Mouse (Mus musculus) forebrain, embryonic 10.5 days (tissue): ENCODE measurements around the gene Gfra4. TPM values are rescaled to one million over a fixed set of nuclear protein-coding genes. Genes with fewer than 3 reads are reported as not detected.

Experiments
- DNase-seq: peaks from one replicate; pipeline ENCODE4 v3.0.0-alpha.2; 2017; ENCODE audit warnings: low spot score; ENCODE audit errors: extremely low spot score
- H3K27ac ChIP-seq: fragments of 300-500 bp; sonication (generic); 2 replicates; pipeline ENCODE4 v1.5.1; 2016; ENCODE audit warnings: mild to moderate bottlenecking
- H3K27me3 ChIP-seq: fragments of 300-500 bp; sonication (generic); 2 replicates; pipeline ENCODE4 v1.6.1; 2016; ENCODE audit warnings: mild to moderate bottlenecking; ENCODE audit not compliant: poor library complexity, severe bottlenecking
- H3K36me3 ChIP-seq: fragments of 300-500 bp; sonication (generic); replicated peaks from 2 replicates; pipeline ENCODE4 v1.6.1; 2016; ENCODE audit warnings: mild to moderate bottlenecking, moderate library complexity
- H3K4me1 ChIP-seq: fragments of 300-500 bp; sonication (generic); 2 replicates; pipeline ENCODE4 v1.6.1; 2016
- H3K4me3 ChIP-seq: fragments of 300-500 bp; sonication (generic); 2 replicates; pipeline ENCODE4 v1.5.1; 2016; ENCODE audit warnings: mild to moderate bottlenecking, moderate library complexity
- H3K9me3 ChIP-seq: fragments of 300-500 bp; sonication (generic); 2 replicates; pipeline ENCODE4 v1.6.1; 2016; ENCODE audit warnings: mild to moderate bottlenecking, moderate library complexity
- WGBS: fragments of 180-500 bp; shearing (Covaris S2); methylation state at CpG from one replicate; pipeline ENCODE4 v1.1.7; 2016; 5-methylcytosine and 5-hydroxymethylcytosine counted together
- polyA plus RNA-seq: library from polyadenylated mRNA; unstranded; fragments of >200 nt; fragmentation: Nextera tagmentation; extraction: Ambion mirVana; gene quantifications from 2 replicates; pipeline ENCODE4 v1.2.1, GENCODE M21; 2016

Gfra4 gene
- polyA plus RNA-seq = 3.1 and 3.3 TPM in 2 replicates

DNA sequence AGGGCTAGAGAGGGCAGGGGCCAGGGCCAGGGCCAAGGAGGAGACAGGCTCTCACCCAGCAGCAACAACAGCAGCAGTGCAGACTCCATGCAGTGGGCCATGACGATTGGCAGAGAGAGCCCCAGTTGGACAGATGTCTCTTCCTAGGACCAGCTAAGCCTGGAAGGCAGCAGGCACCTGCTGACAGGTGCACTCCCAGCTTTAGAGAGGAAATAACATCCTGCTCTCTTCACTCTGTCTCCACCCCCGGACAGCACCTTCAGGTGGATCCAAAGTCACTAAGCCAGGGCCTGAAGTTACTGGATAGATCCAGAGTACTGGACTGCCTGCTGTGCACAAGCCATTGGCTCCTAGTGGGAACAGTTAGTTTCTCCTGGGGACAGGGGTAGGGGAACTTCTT is at the start of gene Gfra4:
Gfra4 (minus strand) TSS at position 101 of the 400 bp plus-strand sequence.
- Histone ChIP-seq H3K4me3 (no peak within 1 kb of the TSS), H3K36me3 (no peaks in the 10 kb centered on the region), H3K27me3 (peaks cover 64% of the 10 kb centered on the region), H3K27ac (no peak within 1 kb of the TSS), H3K4me1 (peaks cover 21% of the 10 kb centered on the region), H3K9me3 (no peaks in the 10 kb centered on the region)
- 77% methylated on average over 2 of the region's 2 CpGs for WGBS
- no peak for DNase-seq

DNA sequence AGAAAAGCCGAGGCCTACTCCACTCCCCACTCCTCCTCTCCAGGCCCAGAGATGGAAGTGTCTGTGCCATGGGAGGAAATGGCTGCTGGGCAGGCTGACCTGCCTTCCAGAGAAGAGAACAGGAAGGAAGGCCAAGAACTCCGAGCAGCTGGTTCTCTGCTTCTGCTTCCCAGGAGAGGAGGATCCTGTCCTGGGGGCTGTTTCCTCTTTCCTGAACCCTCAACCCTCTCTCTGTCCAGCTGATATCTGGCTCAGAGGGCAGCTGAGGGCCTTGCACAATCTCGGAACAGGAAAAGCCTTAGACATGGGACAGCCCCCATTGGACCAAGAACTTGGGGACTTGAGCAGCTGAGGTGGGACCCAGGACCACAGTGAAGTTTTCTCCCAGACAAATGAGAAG is 48.0 kb upstream of the Gfra4 start:
- Histone ChIP-seq H3K36me3 (no peaks in the 10 kb centered on the region), H3K27me3 (no peaks in the 10 kb centered on the region), H3K9me3 (no peaks in the 10 kb centered on the region), H3K4me3 (no peak overlapping the region), H3K27ac (no peak overlapping the region), H3K4me1 (peaks cover 2% of the 10 kb centered on the region)
- WGBS = 84% methylated on average over 3 of the region's 3 CpGs
- no peak for DNase-seq

DNA sequence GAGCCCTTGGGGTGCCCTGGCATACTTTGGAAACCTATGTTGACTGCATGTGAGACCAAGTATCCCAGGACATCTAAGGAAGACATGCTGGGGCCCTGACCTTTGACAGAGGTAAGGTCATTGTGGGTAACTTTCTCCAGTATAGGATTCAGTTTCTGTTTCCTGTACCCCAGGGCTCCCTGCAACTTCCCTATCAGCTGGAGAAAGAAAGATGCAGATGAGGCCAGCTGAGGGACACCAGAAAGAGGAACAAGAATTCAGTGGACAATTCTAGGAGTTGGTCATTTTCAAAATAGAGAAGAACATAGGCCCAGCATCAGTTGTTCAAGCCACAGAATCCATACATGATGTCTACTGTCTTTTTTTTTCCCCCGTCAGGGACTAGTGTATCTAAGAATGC is 46.7 kb upstream of the Gfra4 start:
- Histone ChIP-seq H3K4me3 (no peak overlapping the region), H3K27me3 (no peaks in the 10 kb centered on the region), H3K27ac (no peak overlapping the region), H3K9me3 (no peaks in the 10 kb centered on the region), H3K36me3 (no peaks in the 10 kb centered on the region), H3K4me1 (no peaks in the 10 kb centered on the region)
- DNase-seq = no peak
- 82% methylated on average over 1 of the region's 1 CpGs for WGBS

DNA sequence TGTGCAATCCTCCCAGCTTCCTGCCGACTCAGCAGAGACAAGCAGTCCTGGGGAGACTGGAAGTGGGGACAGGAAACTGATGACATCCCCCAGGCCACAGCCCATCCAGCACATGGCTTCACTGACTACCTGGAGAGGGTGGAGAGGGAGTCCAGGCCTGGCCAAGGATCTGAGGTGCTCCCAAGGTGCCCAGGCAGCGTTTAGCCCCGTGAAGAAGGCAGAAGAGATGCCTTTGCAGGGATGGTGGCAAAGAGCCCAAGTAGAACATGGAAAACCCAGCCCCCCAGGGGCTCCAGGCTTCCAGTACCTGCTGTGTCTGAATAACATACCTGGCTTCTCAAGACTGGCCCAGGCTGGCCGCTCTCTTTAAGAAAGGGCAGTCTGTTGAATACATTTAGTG is 45.7 kb upstream of the Gfra4 start:
- no peaks in the 10 kb centered on the region for H3K4me1 ChIP-seq
- WGBS = 82% methylated on average over 4 of the region's 4 CpGs
- DNase-seq = no peak
- no peaks in the 10 kb centered on the region for H3K27me3 ChIP-seq
- H3K36me3 ChIP-seq = no peaks in the 10 kb centered on the region
- H3K4me3 ChIP-seq = no peak overlapping the region
- no peak overlapping the region for H3K27ac ChIP-seq
- no peaks in the 10 kb centered on the region for H3K9me3 ChIP-seq

DNA sequence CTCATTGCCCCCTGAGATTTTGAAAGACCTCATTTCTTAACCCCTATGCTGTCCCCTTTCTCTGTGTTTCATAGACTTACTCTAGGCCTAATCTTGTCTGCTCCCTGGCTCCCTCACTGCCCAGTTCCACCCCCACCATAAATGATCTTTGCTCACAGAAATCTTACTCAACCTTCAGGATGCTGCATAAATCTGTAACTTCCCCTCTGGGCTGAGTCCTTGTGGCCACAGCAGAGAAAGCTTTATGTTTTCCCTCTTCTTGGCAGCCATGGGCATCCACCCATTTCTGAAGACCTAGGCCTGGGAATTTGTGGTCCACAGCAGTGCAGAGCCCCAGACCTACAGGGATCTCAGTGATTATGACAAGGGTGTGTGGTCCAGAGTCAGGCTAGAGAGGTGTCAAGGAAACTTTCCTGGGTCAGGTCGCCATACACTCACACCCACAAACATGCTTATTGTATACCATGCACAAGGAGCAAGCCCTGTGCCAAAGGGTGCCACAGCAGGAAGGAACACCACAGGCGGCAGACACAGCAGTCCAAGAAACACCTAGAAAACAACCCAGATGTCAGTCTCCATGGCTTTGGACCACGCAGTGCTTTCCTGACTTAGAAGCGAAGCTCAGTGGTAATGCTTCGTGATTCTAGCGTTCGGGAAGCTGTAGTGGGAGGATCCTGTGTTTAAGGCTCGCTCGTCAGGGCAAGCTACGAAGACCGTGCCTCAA is 43.9 kb upstream of the Gfra4 start, which contains the start of gene Siglec1:
Siglec1 (minus strand) TSS at position 99 of the 724 bp plus-strand sequence.
- Histone ChIP-seq H3K9me3 (no peaks in the 10 kb centered on the region), H3K4me1 (no peaks in the 10 kb centered on the region), H3K36me3 (no peaks in the 10 kb centered on the region), H3K27ac (no peak within 1 kb of the TSS), H3K27me3 (no peaks in the 10 kb centered on the region), H3K4me3 (no peak within 1 kb of the TSS)
- WGBS = 90% methylated on average over 11 of the region's 11 CpGs
- no peak for DNase-seq

DNA sequence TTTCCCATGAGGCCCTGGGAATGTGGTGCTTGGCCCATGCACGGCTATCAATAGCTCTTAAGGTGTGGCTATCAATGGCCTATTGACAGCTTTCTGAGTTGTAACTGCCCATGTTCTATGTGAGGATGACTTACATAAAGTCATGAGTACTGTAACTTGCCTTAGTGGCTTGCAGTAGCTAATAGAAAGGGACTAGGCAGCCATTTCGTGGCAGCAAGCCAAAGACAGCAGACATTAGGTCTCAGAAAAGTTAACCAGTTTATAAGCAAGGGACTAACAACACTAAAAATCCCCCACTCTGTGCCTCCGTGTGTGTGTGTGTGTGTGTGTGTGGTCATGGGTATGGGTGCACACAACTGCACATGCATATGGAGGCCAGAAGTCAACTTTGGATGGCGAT is 41.3 kb upstream of the Gfra4 start:
- Histone ChIP-seq H3K9me3 (no peaks in the 10 kb centered on the region), H3K36me3 (no peaks in the 10 kb centered on the region), H3K4me1 (no peaks in the 10 kb centered on the region), H3K27me3 (no peaks in the 10 kb centered on the region), H3K27ac (no peak overlapping the region), H3K4me3 (no peak overlapping the region)
- WGBS = 83% methylated on average over 4 of the region's 4 CpGs
- no peak for DNase-seq

DNA sequence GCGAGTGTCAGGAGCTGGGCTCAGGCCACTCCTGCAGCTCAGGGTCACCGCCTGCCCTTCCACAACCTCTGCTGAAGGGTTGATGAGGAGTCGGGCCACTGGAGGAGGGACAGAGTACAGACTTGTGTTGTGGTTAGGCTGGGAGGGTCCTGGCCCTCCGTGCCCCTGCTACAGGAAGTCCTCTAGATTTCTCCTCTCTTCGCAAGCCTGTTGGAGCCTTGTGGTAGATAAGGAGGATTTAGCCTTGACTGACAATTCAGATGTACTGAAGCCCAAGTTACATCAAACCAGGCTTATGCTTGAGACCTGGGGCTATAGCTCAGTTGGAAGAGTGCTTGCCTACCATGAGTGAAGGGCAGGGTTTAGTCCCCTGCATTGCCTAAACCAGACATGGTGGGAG is 37.6 kb upstream of the Gfra4 start:
- WGBS = 78% methylated on average over 5 of the region's 5 CpGs
- no peaks in the 10 kb centered on the region for H3K9me3 ChIP-seq
- H3K27me3 ChIP-seq = no peaks in the 10 kb centered on the region
- H3K4me1 ChIP-seq = peaks cover 5% of the 10 kb centered on the region
- no peak overlapping the region for H3K4me3 ChIP-seq
- no peaks in the 10 kb centered on the region for H3K36me3 ChIP-seq
- DNase-seq = no peak
- no peak overlapping the region for H3K27ac ChIP-seq

DNA sequence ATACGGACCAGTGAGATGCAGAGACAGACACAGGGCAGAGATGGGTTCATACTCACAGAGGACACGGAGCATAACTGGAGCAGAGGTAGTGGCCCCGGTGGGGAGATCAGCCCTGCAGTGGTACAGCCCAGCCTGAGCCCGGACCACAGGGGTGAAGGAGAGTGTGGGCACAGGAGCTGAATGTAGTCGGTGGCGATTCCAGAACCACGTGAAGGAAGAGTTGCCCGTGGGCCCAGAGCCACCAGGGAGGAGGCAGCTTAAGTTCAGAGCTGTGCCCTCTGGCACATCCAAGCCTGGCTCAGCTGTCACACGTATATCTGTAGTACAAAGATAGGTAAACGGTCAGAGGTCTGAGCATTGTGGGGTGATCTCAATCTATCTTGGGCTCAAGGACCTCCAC is 29.6 kb upstream of the Gfra4 start:
- DNase-seq = no peak
- WGBS = 89% methylated on average over 10 of the region's 10 CpGs
- H3K27ac ChIP-seq = no peak overlapping the region
- no peaks in the 10 kb centered on the region for H3K9me3 ChIP-seq
- no peak overlapping the region for H3K4me3 ChIP-seq
- H3K27me3 ChIP-seq = 0 out of 2 replicates have a peak, but pooled peaks cover 6% of the 10 kb centered on the region
- H3K4me1 ChIP-seq = peaks cover 12% of the 10 kb centered on the region
- H3K36me3 ChIP-seq = no peaks in the 10 kb centered on the region

DNA sequence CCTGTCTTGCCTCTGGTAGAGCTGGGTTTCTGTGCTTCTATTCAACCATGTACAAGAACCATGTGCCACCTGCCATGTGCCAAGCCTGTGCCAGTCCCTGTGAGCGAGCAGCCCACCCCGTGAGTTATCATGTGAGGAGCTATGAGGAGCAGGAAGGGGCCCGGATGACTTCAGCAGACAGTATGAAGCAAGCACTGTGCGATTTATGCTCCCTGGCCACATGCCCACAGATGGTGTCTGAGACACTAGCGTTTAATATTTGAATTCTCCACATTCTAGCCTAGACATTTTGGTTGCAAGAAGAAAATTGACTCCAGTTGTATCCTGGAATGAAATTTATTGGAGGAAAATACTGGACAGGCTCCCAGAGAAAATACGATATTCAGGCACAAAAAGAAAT is 24.6 kb upstream of the Gfra4 start:
- 87% methylated on average over 6 of the region's 6 CpGs for WGBS
- peaks cover 11% of the 10 kb centered on the region for H3K4me1 ChIP-seq
- H3K27ac ChIP-seq = no peak overlapping the region
- no peak for DNase-seq
- no peaks in the 10 kb centered on the region for H3K36me3 ChIP-seq
- H3K9me3 ChIP-seq = no peaks in the 10 kb centered on the region
- peaks cover 39% of the 10 kb centered on the region for H3K27me3 ChIP-seq
- H3K4me3 ChIP-seq = no peak overlapping the region

DNA sequence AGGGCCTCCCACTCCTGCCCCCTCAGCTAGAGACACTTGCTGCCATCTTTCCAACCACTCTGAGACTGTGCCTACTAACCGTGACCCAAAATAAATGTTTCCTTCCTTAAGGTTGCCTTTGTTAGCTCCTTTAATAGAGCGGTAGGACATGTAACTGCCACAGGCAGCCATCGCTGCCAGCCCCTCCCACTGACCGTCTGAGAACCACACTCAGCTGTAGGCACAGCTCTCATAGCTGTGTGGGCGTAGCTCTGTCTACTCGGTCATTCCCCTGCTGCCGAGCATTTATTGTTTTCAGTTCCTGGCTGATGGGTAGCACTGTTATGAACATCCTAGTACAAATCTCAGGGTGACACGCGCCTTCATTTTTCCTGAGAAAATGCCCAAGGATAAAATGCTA is 23.5 kb upstream of the Gfra4 start:
- Histone ChIP-seq H3K27me3 (peaks cover 50% of the 10 kb centered on the region), H3K9me3 (no peaks in the 10 kb centered on the region), H3K4me1 (peaks cover 11% of the 10 kb centered on the region), H3K27ac (no peak overlapping the region), H3K36me3 (no peaks in the 10 kb centered on the region), H3K4me3 (no peak overlapping the region)
- 83% methylated on average over 9 of the region's 9 CpGs for WGBS
- no peak for DNase-seq

DNA sequence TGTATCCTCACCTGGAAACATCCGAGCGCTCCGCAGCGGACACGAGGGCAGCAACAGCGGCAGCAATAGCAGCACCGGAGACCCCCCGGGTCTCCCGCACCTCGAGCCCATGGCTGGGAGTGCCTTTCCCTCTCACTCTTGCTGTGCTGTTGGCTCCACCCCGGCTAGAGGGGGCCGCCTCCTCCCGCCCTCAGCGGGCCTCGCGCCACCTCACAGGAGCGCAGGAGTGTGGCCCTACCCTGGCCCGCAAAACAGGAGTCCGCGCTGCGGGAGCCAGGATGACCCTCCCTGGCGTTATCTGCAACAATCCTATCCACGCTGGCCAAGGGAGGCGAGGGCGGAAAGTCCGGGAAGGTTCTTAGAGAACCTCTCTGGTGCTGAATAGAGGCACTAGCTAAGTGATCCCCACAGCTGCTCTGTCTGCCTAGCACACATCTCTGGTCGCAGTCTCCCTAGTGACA is 20.5 kb upstream of the Gfra4 start, which contains the start of gene Adam33:
Adam33 (minus strand) TSS at position 411 of the 461 bp plus-strand sequence.
- Histone ChIP-seq H3K4me1 (peaks cover 24% of the 10 kb centered on the region), H3K27me3 (peaks cover 68% of the 10 kb centered on the region), H3K9me3 (no peaks in the 10 kb centered on the region), H3K27ac (no peak within 1 kb of the TSS; the same call in 1 of the 2 replicates), H3K4me3 (peak within 1 kb of the TSS; percentile 43), H3K36me3 (no peaks in the 10 kb centered on the region)
- no peak for DNase-seq
- 3% methylated on average over 22 of the region's 27 CpGs for WGBS

DNA sequence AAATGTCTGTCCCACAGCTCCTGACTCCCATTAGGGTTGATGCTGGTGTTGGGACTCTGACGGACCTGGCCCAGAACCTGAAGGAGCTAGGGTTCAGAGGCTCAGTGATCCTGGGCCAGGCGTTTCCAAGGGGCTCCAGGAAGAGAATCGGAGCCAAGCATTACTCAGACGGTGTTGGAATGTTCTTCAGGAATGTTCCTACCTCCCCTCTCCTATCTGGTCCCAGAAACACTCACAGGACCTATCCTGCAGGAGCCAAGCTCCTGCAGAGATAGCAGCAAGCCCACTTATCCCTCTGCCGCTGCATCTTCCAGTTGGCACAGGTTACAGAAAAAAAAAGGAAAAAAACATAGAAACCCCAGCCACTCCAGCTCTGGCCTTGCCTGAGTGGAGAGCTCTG is 18.7 kb upstream of the Gfra4 start:
- 0 out of 2 replicates have a peak overlapping the region, but pooled peaks have one; percentile 49 for H3K27ac ChIP-seq
- no peaks in the 10 kb centered on the region for H3K9me3 ChIP-seq
- no peak overlapping the region for H3K4me3 ChIP-seq
- H3K36me3 ChIP-seq = no peaks in the 10 kb centered on the region
- WGBS = 78% methylated on average over 5 of the region's 5 CpGs
- no peak for DNase-seq
- peaks cover 25% of the 10 kb centered on the region for H3K4me1 ChIP-seq
- peaks cover 86% of the 10 kb centered on the region for H3K27me3 ChIP-seq

DNA sequence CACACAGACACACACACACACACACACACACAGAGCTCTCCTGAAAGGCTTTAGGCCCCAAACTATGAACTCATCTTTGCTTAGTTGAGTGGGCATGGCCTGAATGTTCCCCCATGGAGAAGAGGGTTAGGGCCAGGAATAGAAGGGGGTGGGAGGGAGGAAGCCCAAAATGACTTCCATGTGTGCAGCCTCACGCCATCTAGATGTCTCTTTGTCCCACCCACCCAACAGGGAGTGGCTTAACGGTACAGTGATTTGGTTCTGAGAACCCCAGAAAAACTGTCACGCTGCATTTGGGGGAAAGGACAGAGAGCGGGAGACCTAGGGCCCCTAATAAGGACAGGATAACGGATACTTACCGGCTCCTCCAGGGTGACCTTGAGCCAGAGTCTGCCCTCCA is 17.9 kb upstream of the Gfra4 start:
- Histone ChIP-seq H3K4me3 (no peak overlapping the region), H3K9me3 (no peaks in the 10 kb centered on the region), H3K4me1 (peaks cover 33% of the 10 kb centered on the region), H3K27ac (peak overlapping the region; percentile 49; the same call in 1 of the 2 replicates), H3K27me3 (peaks cover 87% of the 10 kb centered on the region), H3K36me3 (no peaks in the 10 kb centered on the region)
- WGBS = 58% methylated on average over 6 of the region's 6 CpGs
- no peak for DNase-seq
